Mouse (Mus musculus): ENCODE measurements at regions not wholly inside any gene's neighbourhood (a gene's known extent, or its start where the extent isn't known, plus 50 kb on each side); places are given as distances from the start of the nearest gene placed in this dataset.

- DNase-seq (ENCODE audit: low read depth, low spot score): no peak
- no peak overlapping the region for H3K4me3 ChIP-seq (ENCODE audit: control insufficient read depth in 1 of 2, insufficient read depth in 1 of 2, low read depth in 2 of 2, low read length in 2 of 2)
- TF ChIP-seq POLR2AphosphoS5 (IDR thresholded peaks at IDR 0.05; ENCODE audit: borderline replicate concordance, low read depth, low read length) (no peak), USF1 (IDR thresholded peaks at IDR 0.05; ENCODE audit: low read depth, low read length) (no peak), SIN3A (IDR thresholded peaks at IDR 0.05; ENCODE audit: low read length) (no peak), MYB (IDR thresholded peaks at IDR 0.05; ENCODE audit: low read depth, low read length) (no peak), MYC (IDR thresholded peaks at IDR 0.05; ENCODE audit: low read depth, low read length) (no peak), GATA1 (IDR thresholded peaks at IDR 0.05; ENCODE audit: low read depth, low read length) (no peak), BHLHE40 (IDR thresholded peaks at IDR 0.05; ENCODE audit: borderline replicate concordance, low read depth, low read length) (no peak), NELFE (IDR thresholded peaks at IDR 0.05; ENCODE audit: low read depth, low read length) (no peak), USF2 (IDR thresholded peaks at IDR 0.05; ENCODE audit: borderline replicate concordance in 1 of 2, insufficient read depth in 1 of 2, low read depth in 1 of 2, low read length in 2 of 2) (no peak), POLR2AphosphoS2 (IDR thresholded peaks at IDR 0.05; ENCODE audit: low read length) (no peak), MXI1 (IDR thresholded peaks at IDR 0.05; ENCODE audit: low read depth, low read length) (no peak), TBP (IDR thresholded peaks at IDR 0.05; ENCODE audit: low read depth, low read length) (no peak), TCF12 (IDR thresholded peaks at IDR 0.05; ENCODE audit: low read depth, low read length) (no peak), EP300 (IDR thresholded peaks at IDR 0.05; ENCODE audit: low read depth in 1 of 2, low read length in 2 of 2) (no peak), UBTF (IDR thresholded peaks at IDR 0.05; ENCODE audit: borderline replicate concordance, insufficient read depth, low read depth, low read length) (no peak), RCOR1 (IDR thresholded peaks at IDR 0.05; ENCODE audit: low read depth, low read length) (no peak), MEF2A (IDR thresholded peaks at IDR 0.05; ENCODE audit: extremely low read depth, insufficient replicate concordance, low read depth, low read length, poor library complexity, severe bottlenecking) (no peak), HCFC1 (IDR thresholded peaks at IDR 0.05; ENCODE audit: low read depth, low read length) (no peak), CTCF (IDR thresholded peaks at IDR 0.05 in 2 of 3, conservative IDR thresholded peaks at IDR 0.05 in 1 of 3; ENCODE audit: control insufficient read depth in 1 of 3, insufficient read depth in 1 of 3, low read depth in 2 of 3, low read length in 3 of 3, poor library complexity in 1 of 3, severe bottlenecking in 1 of 3) (no peak)
Observed at GRCm38 (mm10) chr2:75269446-75269845, 389.6 kb upstream of the Hnrnpa3 start.

DNA sequence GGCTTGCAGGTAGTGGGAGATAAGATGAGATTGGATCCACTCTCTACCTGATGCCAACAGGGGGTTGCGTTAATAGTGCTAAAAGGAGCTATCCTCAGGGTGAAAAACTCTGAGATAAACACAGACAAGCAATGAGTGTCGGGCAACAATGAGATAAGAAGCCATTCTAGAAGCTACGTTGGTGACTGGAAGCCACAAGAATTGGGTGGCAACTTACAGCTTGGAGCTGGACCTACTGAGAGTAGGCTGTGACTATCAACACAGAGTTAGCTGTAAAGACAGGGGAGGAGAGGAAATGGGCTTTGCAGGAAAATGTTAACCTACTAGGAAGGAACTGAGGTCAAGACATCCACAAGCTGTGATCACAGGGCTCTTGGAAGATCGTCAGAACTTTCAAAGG is 388.9 kb upstream of the Hnrnpa3 start:
- no peaks in the 10 kb centered on the region for H3K9me3 ChIP-seq (replicated peaks; ENCODE audit: insufficient read depth, low read length)
- H3K79me2 ChIP-seq (ENCODE audit: control insufficient read depth, insufficient read depth, low read length, poor library complexity): no peaks in the 10 kb centered on the region
- TF ChIP-seq ELF1 (IDR thresholded peaks at IDR 0.05; ENCODE audit: low read depth, low read length) (no peak), EP300 (IDR thresholded peaks at IDR 0.05; ENCODE audit: low read depth in 1 of 2, low read length in 2 of 2) (0 out of 4 replicates have a peak, but pooled peaks of 1 of the 2 experiments have one; percentile 16), MXI1 (IDR thresholded peaks at IDR 0.05; ENCODE audit: low read depth, low read length) (no peak), MEF2A (IDR thresholded peaks at IDR 0.05; ENCODE audit: extremely low read depth, insufficient replicate concordance, low read depth, low read length, poor library complexity, severe bottlenecking) (no peak), KAT2A (conservative IDR thresholded peaks at IDR 0.05; ENCODE audit: low read depth, low read length) (no peak), MAX (IDR thresholded peaks at IDR 0.05; ENCODE audit: low read length) (no peak), SMC3 (IDR thresholded peaks at IDR 0.05; ENCODE audit: low read depth, low read length) (no peak), UBTF (IDR thresholded peaks at IDR 0.05; ENCODE audit: borderline replicate concordance, insufficient read depth, low read depth, low read length) (no peak)
- H3K9ac ChIP-seq (ENCODE audit: control insufficient read depth, low read depth, low read length, poor library complexity, severe bottlenecking): no peak overlapping the region
- no peak overlapping the region for H3K27ac ChIP-seq (ENCODE audit: control insufficient read depth, low read depth, low read length)
- H3K36me3 ChIP-seq (ENCODE audit: control insufficient read depth in 1 of 2, insufficient read depth in 2 of 2, low read length in 2 of 2): no peaks in the 10 kb centered on the region
- peak; percentile 33 for DNase-seq (ENCODE audit: low read depth, low spot score)
- H3K27me3 ChIP-seq (ENCODE audit: control insufficient read depth in 1 of 2, insufficient read depth in 2 of 2, low read length in 2 of 2): peaks cover 2 to 4% of the 10 kb centered on the region in 2 experiments; a peak in 2 of 4 replicates
- H3K4me3 ChIP-seq (ENCODE audit: control insufficient read depth in 1 of 2, insufficient read depth in 1 of 2, low read depth in 2 of 2, low read length in 2 of 2): no peak overlapping the region
- peaks cover 0 to 7% of the 10 kb centered on the region in 2 experiments; a peak in 1 of 4 replicates for H3K4me1 ChIP-seq (ENCODE audit: control insufficient read depth in 1 of 2, insufficient read depth in 2 of 2, low read length in 2 of 2)

More at GRCm38 (mm10) chr2:75269446-75269845, 389.6 kb upstream of the Hnrnpa3 start:
- Histone ChIP-seq H3K27ac (ENCODE audit: control insufficient read depth, low read depth, low read length) (no peak overlapping the region), H3K9ac (ENCODE audit: control insufficient read depth, low read depth, low read length, poor library complexity, severe bottlenecking) (no peak overlapping the region), H3K27me3 (ENCODE audit: control insufficient read depth in 1 of 2, insufficient read depth in 2 of 2, low read length in 2 of 2) (peaks cover 2 to 5% of the 10 kb centered on the region in 2 experiments), H3K4me1 (ENCODE audit: control insufficient read depth in 1 of 2, insufficient read depth in 2 of 2, low read length in 2 of 2) (peaks cover 0 to 7% of the 10 kb centered on the region in 2 experiments; a peak in 1 of 4 replicates), H3K9me3 (replicated peaks; ENCODE audit: insufficient read depth, low read length) (no peaks in the 10 kb centered on the region), H3K79me2 (ENCODE audit: control insufficient read depth, insufficient read depth, low read length, poor library complexity) (no peaks in the 10 kb centered on the region), H3K36me3 (ENCODE audit: control insufficient read depth in 1 of 2, insufficient read depth in 2 of 2, low read length in 2 of 2) (no peaks in the 10 kb centered on the region)

All from MEL (cell line).